In genomic region chr13:69541209-69541608, GRCm38 (mm10) we compare ENCODE assay signal across 15 mouse cellular contexts. TPM values are rescaled to one million over a fixed set of nuclear protein-coding genes. Genes with fewer than 3 reads are reported as not detected.
DNase-seq lines count a peak whose midpoint lies in the region; ATAC-seq and TF ChIP-seq lines count a peak whose summit lies in the region.
"Had no signal": no experiment of that assay in that cellular context is flagged by ENCODE, and none has a peak within 500 bp of the region (broad histone marks: within the 10 kb centered on the region; RNA-seq: fewer than 3 reads in every experiment).

No protein-coding gene starts in this region.

- H3K4me2 ChIP-seq in hindbrain, postnatal 0 days (ENCODE audit: low read depth, low read length): no peak overlapping the region
- H3K4me2 ChIP-seq in kidney, embryonic 14.5 days (replicated peaks; ENCODE audit: low read depth, low read length): no peak overlapping the region
- H3K4me2 ChIP-seq: embryonic facial prominence, embryonic 12.5 days; midbrain, embryonic 15.5 days had no signal

- no peak for TF ChIP-seq CTCF in hindbrain, postnatal 0 days (IDR thresholded peaks at IDR 0.05; ENCODE audit: low read depth)

- no peak for ATAC-seq in hindbrain, postnatal 0 days
- no peak for ATAC-seq in kidney, embryonic 14.5 days (ENCODE audit: low FRiP score, low TSS enrichment)
- ATAC-seq: forebrain, embryonic 14.5 days; midbrain, embryonic 15.5 days; Patski had no signal

- no peaks in the 10 kb centered on the region for H3K27me3 ChIP-seq in hindbrain, postnatal 0 days (ENCODE audit: insufficient read depth, low read length)
- H3K27me3 ChIP-seq in kidney, embryonic 14.5 days (ENCODE audit: control insufficient read depth, insufficient read depth, low read length): no peaks in the 10 kb centered on the region
- H3K27me3 ChIP-seq: embryonic facial prominence, embryonic 12.5 days; midbrain, embryonic 15.5 days; Patski had no signal

- no peak overlapping the region for H3K9ac ChIP-seq in hindbrain, postnatal 0 days (replicated peaks; ENCODE audit: low read length)
- H3K9ac ChIP-seq in kidney, embryonic 14.5 days (ENCODE audit: low read depth, low read length): no peak overlapping the region
- H3K9ac ChIP-seq: embryonic facial prominence, embryonic 12.5 days; liver, embryonic 14.5 days; midbrain, embryonic 15.5 days had no signal

- DNase-seq in cerebellum, adult 9-10 months: peak; percentile 45
- no peak for DNase-seq in cerebellum, postnatal 4 days (ENCODE audit: low spot score in 2 of 2)
- DNase-seq in kidney, adult 18-20 months: peak; percentile 22
- DNase-seq in kidney, postnatal 10 days: no peak
- DNase-seq in 3134 (ENCODE audit: extremely low read depth, insufficient read length, low spot score): peak; percentile 71
- peak; percentile 60 for DNase-seq in gastrocnemius, postnatal 10 days
- no peak for DNase-seq in hindbrain, postnatal 0 days (ENCODE audit: low spot score)
- DNase-seq: kidney, adult 2 months; thymus, postnatal 36 days had no signal

- WGBS in hindbrain, postnatal 0 days: 69% methylated on average over 6 of the region's 6 CpGs
- WGBS in kidney, embryonic 14.5 days: 58% methylated on average over 6 of the region's 6 CpGs

- H3K4me1 ChIP-seq in hindbrain, postnatal 0 days (ENCODE audit: insufficient read depth, low read length): peaks cover 6% of the 10 kb centered on the region; the same call in 1 of the 2 replicates
- H3K4me1 ChIP-seq in kidney, embryonic 14.5 days (ENCODE audit: control insufficient read depth, insufficient read depth, low read length): peaks cover 18% of the 10 kb centered on the region

- H3K4me3 ChIP-seq in hindbrain, postnatal 0 days (ENCODE audit: low read length): no peak overlapping the region
- no peak overlapping the region for H3K4me3 ChIP-seq in kidney, embryonic 14.5 days (ENCODE audit: low read length)
- H3K4me3 ChIP-seq: embryonic facial prominence, embryonic 12.5 days; midbrain, embryonic 15.5 days had no signal

- H3K27ac ChIP-seq in hindbrain, postnatal 0 days: no peak overlapping the region
- H3K27ac ChIP-seq in kidney, embryonic 14.5 days (ENCODE audit: low read depth, low read length): no peak overlapping the region; the same call in 1 of the 2 replicates
- H3K27ac ChIP-seq: embryonic facial prominence, embryonic 12.5 days; liver, embryonic 14.5 days; midbrain, embryonic 15.5 days had no signal

- no peaks in the 10 kb centered on the region for H3K36me3 ChIP-seq in hindbrain, postnatal 0 days (ENCODE audit: insufficient read depth, low read length)
- H3K36me3 ChIP-seq in kidney, embryonic 14.5 days (ENCODE audit: control insufficient read depth, insufficient read depth, low read length): no peaks in the 10 kb centered on the region
- H3K36me3 ChIP-seq: embryonic facial prominence, embryonic 12.5 days; midbrain, embryonic 15.5 days had no signal

- H3K9me3 ChIP-seq in hindbrain, postnatal 0 days (ENCODE audit: low read length): no peaks in the 10 kb centered on the region
- H3K9me3 ChIP-seq in kidney, embryonic 14.5 days (ENCODE audit: control insufficient read depth, low read length): no peaks in the 10 kb centered on the region
- H3K9me3 ChIP-seq: embryonic facial prominence, embryonic 12.5 days; midbrain, embryonic 15.5 days had no signal

RNA-seq across cellular contexts. Expression of gene Tent4a, which starts 6.8 kb away (rescaled TPM):
- total RNA-seq in gastrocnemius, postnatal 10 days (2021): 10 to 100 TPM; 11.6 to 14.3 TPM
- total RNA-seq in hindbrain, postnatal 0 days (2014; rRNA removed): 22.3 and 22.6 TPM in 2 replicates
- polyA plus RNA-seq in hindbrain, postnatal 0 days (2015; fragmentation: Nextera tagmentation; extraction: Ambion mirVana): 4.8 and 5.1 TPM in 2 replicates
- polyA plus RNA-seq in kidney, embryonic 14.5 days (2014; fragmentation: Nextera tagmentation; extraction: Ambion mirVana): 8.3 and 8.6 TPM in 2 replicates

RNA-seq across cellular contexts. Expression of gene Nsun2, which starts 7.7 kb away (rescaled TPM):
- total RNA-seq in gastrocnemius, postnatal 10 days (2021): 10 to 100 TPM; 42.8 to 50.4 TPM
- 34.9 and 37.6 TPM in 2 replicates for total RNA-seq in hindbrain, postnatal 0 days (2014; rRNA removed)
- polyA plus RNA-seq in hindbrain, postnatal 0 days (2015; fragmentation: Nextera tagmentation; extraction: Ambion mirVana): 61.5 and 62.1 TPM in 2 replicates
- polyA plus RNA-seq in kidney, embryonic 14.5 days (2014; fragmentation: Nextera tagmentation; extraction: Ambion mirVana): 88.5 and 142 TPM in 2 replicates

Comparison
In these comparisons a context has a peak if more than half of its experiments do, and no peak if none do; other contexts are left out.
1. DNase-seq: peak in cerebellum, adult 9-10 months (single experiment), kidney, adult 18-20 months (single experiment), 3134 (single experiment) and gastrocnemius, postnatal 10 days (single experiment); none in cerebellum, postnatal 4 days (0 of 2), kidney, postnatal 10 days (single experiment) and hindbrain, postnatal 0 days (single experiment).